Mouse (Mus musculus) WW6 (cell line): ENCODE measurements around the gene Fndc7.
"Not testable (repeated sequence)": the region's sequence is repeated elsewhere in the genome, so short reads cannot be mapped to it uniquely, and the experiment has no call there.

ENCODE experiments used
- DNase-seq: peaks from one replicate; pipeline ENCODE4 v3.0.0-alpha.2; 2013; ENCODE audit warnings: low read depth, low spot score

Fndc7 gene

DNA sequence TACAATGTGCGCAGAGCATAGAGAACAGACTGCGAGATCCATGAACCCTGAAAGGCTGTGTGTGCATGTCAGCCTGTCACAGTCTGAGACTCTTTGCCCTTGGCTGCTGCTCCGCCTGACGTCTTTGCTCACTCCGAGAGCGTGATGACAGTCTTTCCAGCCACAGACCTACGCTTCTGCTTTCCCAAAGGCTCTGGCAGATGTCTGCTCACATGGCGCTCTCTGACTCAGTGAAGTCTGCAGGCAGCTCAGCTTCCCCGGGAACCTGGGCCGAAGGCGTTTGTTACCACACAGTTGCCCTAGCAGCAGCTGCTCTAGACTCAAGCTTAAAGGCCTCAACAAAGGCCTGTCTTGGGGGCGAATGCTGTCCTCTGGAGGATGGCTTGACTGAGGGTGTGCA is 34.4 kb downstream of the Fndc7 start:
- no peak for DNase-seq

- no peak for DNase-seq
Measured at GRCm38 (mm10) chr3:108853266-108853665, 36.5 kb downstream of the Fndc7 start.

- DNase-seq, result no peak
Measured at GRCm38 (mm10) chr3:108851996-108852697, 37.7 kb downstream of the Fndc7 start.

- no peak for DNase-seq
Measured at GRCm38 (mm10) chr3:108851554-108851953, 38.3 kb downstream of the Fndc7 start.

DNA sequence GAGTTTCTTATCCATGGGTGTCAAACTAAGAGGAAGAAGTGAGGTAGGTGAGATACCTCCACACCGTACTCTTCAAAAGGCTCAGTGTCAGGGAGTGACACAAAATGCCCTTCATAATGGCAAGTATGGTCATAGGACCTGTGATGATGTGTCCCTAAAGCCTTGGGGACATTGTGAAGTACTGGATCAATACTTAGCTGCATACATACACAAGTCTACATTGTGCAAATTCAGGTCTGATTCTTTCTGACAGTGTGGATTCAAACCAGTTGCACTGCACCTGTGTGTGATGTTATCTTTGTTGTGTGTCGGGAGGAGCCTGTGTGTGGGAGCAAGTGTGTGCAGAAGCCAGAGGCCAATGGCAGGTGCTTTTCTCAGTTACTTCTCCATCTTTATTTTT is 38.7 kb downstream of the Fndc7 start:
- DNase-seq, result no peak

DNA sequence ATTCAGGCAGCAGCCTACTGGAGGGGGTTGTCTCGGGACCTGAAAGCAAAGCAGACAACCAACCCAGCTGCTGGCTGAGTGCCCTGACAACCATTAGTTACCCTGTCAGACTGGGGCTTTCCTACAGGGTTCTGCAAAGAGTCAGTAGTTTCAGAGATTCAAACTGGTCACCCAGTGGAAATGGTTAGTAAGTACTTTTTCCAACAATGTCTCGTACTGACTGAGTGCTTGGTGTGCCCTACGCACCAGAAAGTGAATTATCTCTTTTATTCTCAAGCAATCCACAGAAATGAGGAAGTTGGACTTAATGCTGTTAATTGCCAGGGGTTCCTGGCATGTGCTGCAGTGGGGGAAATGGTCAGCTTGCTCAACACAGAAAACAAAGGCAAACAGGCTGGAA is 39.3 kb downstream of the Fndc7 start:
- no peak for DNase-seq

- DNase-seq, result no peak
Measured at GRCm38 (mm10) chr3:108846616-108847015, 43.2 kb downstream of the Fndc7 start.

DNA sequence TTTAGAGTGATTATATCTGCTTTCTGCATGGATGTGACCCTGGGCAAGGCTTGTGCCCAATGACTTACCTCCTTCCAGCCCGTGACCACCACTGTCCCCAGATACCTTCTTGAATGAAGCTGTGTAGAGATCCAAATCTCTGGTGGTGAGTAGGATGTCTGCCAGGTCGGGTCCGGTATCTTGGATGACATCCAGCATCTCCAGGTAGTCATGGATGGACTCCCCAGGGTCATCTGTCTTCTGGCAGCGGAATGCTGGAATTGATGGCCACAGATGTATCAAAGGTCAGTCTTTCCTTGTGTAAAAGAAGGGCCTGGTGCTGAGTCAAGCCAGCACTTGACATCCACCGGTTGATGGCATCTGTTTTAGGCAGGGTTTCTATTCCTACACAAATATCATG is 45.3 kb downstream of the Fndc7 start:
- no peak for DNase-seq

- DNase-seq, result no peak
Measured at GRCm38 (mm10) chr3:108844026-108844425, 45.8 kb downstream of the Fndc7 start.

DNA sequence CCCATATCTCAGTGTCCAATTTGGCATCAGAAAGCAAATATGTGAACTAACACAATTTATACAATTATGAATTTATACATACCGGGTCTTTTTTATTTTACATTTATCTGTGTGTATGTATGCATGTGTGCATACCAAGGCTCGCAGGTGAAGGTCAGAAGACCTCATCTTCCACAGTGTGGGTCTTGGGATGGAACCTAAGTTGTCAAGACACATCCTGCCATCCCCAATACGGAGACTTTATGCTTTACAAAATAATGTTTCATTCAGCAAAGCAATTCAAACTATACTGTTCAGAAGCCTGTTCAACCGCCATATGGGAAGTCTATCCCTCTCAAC is 49.1 kb downstream of the Fndc7 start:
- no peak for DNase-seq

- DNase-seq, result peak; percentile 88
Measured at GRCm38 (mm10) chr3:108840000-108840715, 49.6 kb downstream of the Fndc7 start, which contains the start of gene Stxbp3. Gene Stxbp3 (minus strand): TSS chr3:108840526.

DNA sequence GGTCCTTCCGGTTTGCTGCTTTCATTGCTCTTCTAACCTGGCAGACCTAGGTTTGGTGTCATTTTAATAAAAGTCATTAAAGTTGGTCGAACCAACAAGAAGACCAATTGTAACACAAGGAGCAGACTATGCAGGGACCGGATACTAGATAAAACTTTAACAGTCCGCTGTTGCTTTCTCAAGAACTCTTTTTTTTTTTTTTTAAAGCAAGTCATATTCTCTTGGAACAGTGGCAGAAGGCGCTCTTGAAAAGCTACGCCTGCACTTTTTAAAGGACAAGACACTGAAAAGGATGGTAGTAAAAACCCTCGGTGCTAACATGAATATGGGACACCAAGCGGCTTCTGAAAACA is 50.2 kb downstream of the Fndc7 start:
- no peak for DNase-seq

DNA sequence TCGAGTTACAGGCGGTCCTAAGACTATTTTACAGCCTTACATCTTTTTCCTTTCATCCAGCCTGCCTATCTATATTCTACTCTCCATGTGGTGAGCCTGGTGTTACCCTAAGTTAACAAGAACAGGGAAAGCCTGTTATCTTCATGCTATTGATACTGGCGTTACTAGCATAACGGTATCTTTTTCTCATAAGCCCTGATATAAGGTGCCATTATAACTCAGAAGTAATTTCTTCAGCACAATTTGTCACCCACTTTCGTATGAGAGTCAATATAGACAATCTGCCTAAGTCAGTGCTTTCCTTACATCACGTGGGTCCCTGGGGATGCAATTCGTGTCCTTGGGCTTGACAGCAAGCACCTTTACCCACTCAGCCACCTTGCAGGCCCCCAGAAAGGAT is 50.8 kb downstream of the Fndc7 start:
- DNase-seq, result no peak

DNA sequence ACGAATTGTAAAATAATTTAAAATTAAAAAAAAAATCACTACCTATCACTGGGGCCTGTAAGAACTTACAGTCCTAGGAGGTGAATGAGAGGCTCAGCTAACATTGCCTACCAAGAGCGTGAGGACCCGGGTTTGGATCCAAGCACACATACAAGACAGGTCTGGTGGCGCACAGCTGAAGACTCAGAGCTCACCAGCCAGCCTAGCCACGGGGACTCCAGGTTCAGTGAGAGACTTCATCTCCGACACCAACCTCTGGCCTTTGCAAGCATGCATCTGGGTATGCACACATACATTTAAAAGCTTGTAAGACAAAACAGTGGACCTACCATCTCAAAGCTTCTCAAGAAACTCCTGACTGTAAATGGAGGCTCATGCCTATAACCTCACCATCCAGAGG is 52.9 kb downstream of the Fndc7 start:
- DNase-seq, result no peak

DNA sequence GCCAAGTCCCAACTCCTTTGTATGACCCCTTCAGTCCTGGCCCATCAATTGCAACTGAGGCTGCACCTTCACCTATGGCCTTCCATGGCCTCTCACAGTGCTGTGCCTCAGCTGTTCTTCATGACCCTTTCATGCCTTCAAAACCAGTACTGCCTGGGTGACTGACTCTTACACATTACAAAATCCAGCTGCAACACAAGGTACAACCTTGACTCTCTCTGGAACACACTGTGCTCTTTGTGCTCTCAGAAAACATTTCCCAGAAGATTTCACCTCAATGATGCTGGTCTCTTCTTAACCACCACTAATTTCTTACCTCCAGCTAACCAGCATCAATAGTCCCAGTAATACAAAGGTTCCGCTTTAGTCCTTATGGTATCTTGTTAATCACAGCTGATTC is 56.1 kb downstream of the Fndc7 start:
- not testable (repeated sequence) for DNase-seq

DNA sequence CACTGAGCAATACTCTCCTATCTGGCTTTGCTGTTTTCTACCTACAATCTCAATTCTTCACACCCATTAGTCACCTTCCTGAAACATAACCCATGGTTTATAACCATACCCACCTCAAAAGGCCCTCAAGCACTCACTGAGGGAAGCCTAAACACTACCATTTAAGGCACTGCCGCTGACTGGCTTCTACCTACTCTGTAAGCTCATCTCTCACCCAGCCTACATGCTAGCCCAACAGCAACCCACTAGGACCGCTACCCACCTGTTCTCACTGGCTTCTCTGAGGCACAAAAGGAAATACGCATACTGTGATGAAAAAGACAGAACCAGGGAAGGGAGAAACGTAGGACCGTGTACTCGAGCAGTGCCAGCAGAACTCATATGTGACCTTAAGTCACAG is 58.1 kb downstream of the Fndc7 start:
- no peak for DNase-seq

GRCm38 (mm10) chr3:108830493-108830892 is 59.3 kb downstream of the Fndc7 start:
- DNase-seq, result no peak

GRCm38 (mm10) chr3:108815631-108816030 is 74.2 kb downstream of the Fndc7 start:
- DNase-seq, result no peak

GRCm38 (mm10) chr3:108810747-108811263 is 79.0 kb downstream of the Fndc7 start:
- DNase-seq, result no peak

GRCm38 (mm10) chr3:108805622-108806021 is 84.2 kb downstream of the Fndc7 start:
- DNase-seq, result no peak
